Comparison of ENCODE assay signal across 1 mouse cellular context in the genomic region with DNA sequence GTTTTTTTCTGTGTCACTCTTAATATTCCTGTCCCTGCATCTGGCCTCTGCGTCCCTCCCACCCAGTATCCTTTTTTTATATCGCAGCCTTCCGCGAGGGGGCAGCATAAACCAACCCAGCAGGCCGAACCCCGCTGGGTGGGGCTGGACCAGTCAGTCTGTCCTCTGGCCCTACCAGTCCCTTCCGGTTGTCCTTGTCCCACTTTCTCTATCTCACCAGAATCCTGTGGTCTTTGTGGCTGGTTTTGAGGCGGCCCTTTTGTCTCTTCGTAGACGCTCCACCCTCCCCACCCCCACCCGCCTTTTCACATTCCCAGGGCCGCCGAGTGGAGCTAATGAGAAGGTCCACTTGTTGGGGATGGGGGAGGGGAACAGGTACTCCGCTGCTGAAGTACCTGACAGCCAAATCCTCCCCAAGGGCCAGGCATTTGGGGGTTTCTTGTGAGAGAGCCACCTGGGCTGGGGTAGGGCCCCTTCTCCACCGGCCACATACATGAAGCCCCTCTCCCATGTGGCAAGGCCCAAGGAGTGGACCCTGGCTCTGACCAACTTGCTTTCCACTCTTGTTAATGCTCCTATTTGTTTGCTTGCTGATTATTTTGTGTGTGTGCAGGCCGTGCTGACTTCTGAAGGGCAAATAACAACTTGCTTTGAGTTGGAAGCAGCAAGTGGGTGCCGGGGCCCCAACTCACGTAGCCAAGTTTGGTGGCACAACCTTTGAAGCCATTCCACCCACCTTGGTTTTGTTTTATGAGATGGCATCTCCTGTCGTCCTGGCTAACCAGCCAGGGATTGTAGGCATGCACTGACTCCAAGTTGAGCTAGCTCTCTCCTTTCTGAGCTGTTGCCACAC.
A peak's percentile ranks its signal among the peaks of the same experiment; 100 is the strongest.
TF ChIP-seq lines count a peak whose summit lies in the region.

A gene (minus strand): TSS at position 267 of the 853 bp plus-strand sequence.

TF ChIP-seq in CH12.LX, 34 proteins besides CTCF, POLR2A, EP300 and RAD21 (continued from another document):
- no peak for TF ChIP-seq ZKSCAN1 (IDR thresholded peaks at IDR 0.05; ENCODE audit: borderline replicate concordance, low read depth, low read length)
- no peak for TF ChIP-seq MAFK (IDR thresholded peaks at IDR 0.05; ENCODE audit: insufficient replicate concordance, low read length)
- TF ChIP-seq ZMIZ1 (IDR thresholded peaks at IDR 0.05; ENCODE audit: low read depth, low read length): no peak
- no peak for TF ChIP-seq USF1 (IDR thresholded peaks at IDR 0.05; ENCODE audit: low read depth, low read length)
- TF ChIP-seq MYC (IDR thresholded peaks at IDR 0.05; ENCODE audit: low read depth, low read length): no peak
- TF ChIP-seq RCOR1 (conservative IDR thresholded peaks at IDR 0.05; ENCODE audit: low read depth, low read length): no peak
- 0 out of 2 replicates have a peak, but pooled peaks have one; percentile 20 for TF ChIP-seq NELFE (IDR thresholded peaks at IDR 0.05; ENCODE audit: low read depth, low read length)
- TF ChIP-seq JUND (conservative IDR thresholded peaks at IDR 0.05; ENCODE audit: low read depth, low read length): no peak
- no peak for TF ChIP-seq IRF4 (IDR thresholded peaks at IDR 0.05; ENCODE audit: low read depth, low read length)
- no peak for TF ChIP-seq ETS1 (conservative IDR thresholded peaks at IDR 0.05; ENCODE audit: low read depth, low read length)
- TF ChIP-seq UBTF (IDR thresholded peaks at IDR 0.05; ENCODE audit: low read depth, low read length): no peak
- TF ChIP-seq USF2 (conservative IDR thresholded peaks at IDR 0.05; ENCODE audit: low read depth, low read length): no peak
- TF ChIP-seq ELF1 (IDR thresholded peaks at IDR 0.05; ENCODE audit: low read depth, low read length): no peak; the same call in 1 of the 2 replicates
- no peak for TF ChIP-seq NRF1 (IDR thresholded peaks at IDR 0.05; ENCODE audit: low read depth, low read length)
- TF ChIP-seq ZNF384 (IDR thresholded peaks at IDR 0.05; ENCODE audit: low read depth, low read length): no peak
- TF ChIP-seq MAZ (IDR thresholded peaks at IDR 0.05; ENCODE audit: low read depth, low read length): peak; percentile 96
- TF ChIP-seq BHLHE40 (IDR thresholded peaks at IDR 0.05; ENCODE audit: low read depth, low read length): no peak
- no peak for TF ChIP-seq POLR2AphosphoS2 (IDR thresholded peaks at IDR 0.05; ENCODE audit: low read depth, low read length)
- TF ChIP-seq ZC3H11A (IDR thresholded peaks at IDR 0.05; ENCODE audit: low read depth, low read length): no peak
- peak; percentile 16; the same call in 1 of the 2 replicates for TF ChIP-seq TCF12 (IDR thresholded peaks at IDR 0.05; ENCODE audit: low read depth, low read length)
- no peak for TF ChIP-seq MEF2A (IDR thresholded peaks at IDR 0.05; ENCODE audit: borderline replicate concordance, low read depth, low read length)
- peak; percentile 83 for TF ChIP-seq SMC3 (IDR thresholded peaks at IDR 0.05; ENCODE audit: low read depth, low read length)
